Mouse (Mus musculus) naive thymus-derived CD4-positive, alpha-beta T cell, adult 2 months (primary cell): ENCODE data around the gene Tbxa2r.

Experiments
- DNase-seq: peaks from one replicate; pipeline ENCODE4 v3.0.0-alpha.2; 2011; ENCODE audit warnings: low read depth

The Tbxa2r gene

DNA sequence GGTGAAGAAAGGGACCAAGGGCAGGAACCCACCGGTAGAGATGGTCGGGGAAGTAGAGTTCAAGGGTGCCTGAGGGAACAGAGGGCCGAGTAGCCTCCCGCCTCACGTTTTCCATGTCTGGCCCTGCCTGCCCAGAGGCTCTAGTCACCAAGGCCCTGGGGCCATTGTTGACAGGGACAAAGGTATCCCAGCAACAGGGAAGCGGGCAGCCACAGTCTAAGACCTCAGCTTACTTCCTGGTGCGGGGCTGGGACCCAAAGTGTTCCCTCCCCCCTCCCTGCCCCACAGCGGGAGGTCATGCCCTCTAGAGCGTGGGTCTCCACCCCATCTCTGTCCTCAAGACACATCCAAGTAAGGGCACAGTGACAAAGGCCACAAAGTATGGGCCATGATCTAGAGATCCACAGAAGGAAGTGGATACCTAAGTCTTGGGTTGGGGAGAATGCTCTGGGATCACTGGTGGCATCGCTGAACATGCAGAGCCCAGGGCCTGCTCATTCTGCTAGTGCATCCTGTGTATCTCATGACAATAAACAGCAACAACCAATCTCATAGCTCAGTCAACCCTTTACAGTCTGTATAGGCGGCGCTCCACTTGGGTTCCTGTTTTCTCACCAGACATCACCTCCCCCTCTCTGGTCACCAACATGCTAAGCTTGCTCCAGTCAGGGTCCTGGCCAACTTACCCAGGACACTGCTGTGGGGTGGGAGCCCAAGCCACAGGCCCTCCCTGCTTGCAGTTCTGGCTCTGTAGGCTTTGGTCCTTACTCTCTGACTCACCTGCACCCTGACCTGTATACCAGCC, 37.3 kb downstream of the Tbxa2r start, which contains the start of gene 4930404N11Rik:
Gene 4930404N11Rik, minus strand, starts transcription at position 145 of the 805 bp plus-strand sequence.
- no peak for DNase-seq

DNA sequence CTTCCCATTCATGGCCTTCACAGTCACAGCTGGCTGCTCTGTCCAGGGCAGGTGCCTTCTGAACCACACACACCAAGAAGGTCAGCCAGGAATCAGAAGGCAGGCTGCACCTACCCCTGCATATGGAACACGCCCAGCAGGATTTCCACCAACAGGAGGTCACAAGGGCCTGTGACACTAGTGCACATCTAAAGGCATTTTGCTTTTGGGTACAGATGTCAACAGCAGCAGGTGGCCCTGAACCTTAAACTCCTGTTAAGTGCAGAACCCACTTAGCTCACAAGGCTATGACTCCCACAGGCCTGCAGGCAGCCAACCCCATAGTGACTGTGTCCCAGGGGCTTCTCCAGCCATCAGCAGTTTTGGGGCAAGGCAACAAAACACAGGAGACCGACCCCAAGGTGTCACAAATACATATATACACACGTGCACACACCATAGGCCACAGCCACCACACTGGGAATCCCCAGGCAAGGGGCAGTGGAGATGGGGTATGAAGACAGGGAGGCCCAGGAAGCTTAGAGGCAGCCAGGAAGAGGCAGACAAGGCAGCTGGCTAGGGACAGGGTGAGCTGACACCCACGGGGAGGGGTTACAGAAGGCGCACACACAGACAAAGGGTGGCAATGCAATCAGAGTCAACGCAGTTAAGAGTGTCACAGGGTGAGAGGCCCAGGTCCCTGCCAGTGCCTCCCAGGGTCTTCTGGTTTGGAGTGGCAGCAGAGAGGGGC, 38.1 kb downstream of the Tbxa2r start:
- DNase-seq: no peak

DNA sequence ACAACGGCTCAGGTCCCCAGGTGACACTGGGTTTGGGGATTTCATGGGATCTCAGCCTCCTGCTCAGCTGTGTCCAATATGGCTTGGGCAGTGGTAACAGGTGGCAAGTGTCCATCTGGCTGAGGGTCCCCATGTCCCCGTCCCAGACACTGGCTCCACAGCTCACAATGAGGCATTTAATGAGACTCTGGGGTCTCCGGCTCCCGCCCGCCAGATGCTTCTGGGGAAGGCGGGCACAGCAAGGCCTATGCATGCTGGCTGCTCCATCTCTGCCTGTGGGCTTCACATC, 38.6 kb downstream of the Tbxa2r start:
- DNase-seq: no peak

DNA sequence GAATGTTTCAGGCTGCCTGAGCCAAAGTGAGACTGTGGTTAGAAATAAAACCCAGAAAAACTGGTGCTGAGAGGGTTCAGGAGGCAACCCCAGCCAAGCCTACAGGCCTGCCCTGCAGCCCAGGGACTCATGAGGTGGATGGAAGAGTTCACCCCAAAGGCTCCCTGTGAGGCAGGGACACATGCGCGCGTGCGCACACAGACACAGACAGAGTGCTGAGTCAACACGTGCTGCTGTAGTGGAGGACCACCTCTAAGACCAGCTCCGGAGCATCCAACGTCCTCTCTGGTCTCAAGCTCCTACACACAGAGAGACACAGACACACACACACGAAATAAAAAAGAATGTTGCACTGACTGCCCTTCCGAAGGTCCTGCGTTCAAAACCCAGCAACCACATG, 46.8 kb downstream of the Tbxa2r start:
- no peak for DNase-seq

DNA sequence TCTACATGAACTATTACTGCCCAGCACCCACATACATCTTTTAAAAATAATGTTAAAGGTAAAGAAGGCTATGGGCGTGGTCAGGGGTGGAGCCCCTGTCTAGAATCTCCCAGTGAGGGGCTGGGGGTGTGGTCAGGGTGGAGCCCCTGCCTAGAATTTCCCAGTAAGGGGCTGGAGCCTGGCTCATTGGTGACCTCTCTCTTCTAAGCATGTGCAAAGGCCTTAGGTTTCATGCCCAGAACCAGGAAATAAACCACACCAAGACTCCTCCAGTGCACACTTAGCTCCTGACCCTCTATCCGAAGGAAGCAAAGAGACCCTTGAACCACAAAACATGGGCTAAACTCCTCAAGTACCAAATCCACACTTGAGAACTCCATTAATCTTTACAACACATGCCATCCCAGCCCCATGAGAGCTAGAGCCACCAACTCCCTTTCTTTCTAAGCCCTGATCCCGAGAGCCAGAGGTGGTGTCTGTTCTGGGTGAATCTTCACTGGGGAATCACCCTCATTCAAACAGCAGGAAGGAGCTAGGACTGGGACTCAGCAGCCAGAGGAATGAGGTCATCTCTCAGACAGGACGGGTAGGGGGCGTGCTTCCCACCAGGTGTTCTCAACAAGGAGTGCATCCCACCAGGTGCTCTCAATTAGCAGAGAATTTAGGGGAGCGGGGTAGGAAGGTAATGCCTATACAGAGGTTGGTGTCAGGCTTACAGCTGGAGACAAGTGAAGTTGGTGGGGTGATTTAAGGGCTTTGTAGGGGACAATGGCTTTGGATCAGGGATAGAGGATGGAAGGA, 48.2 kb downstream of the Tbxa2r start:
- DNase-seq: peak; percentile 38

DNA sequence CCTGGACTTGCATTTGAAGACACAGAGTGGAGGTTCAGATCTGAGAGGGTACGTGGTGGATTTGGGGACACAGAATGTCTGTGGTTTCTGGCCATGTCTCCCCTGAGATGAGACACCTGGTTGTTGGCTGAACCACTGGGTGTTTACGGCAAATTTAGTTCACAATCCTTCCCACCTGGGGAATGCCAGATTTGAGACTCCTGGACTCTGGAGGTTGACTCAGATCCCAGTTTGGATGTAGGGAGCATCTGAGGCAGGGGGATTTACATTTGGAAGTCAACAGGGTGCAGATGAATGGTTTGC, 48.8 kb downstream of the Tbxa2r start:
- DNase-seq: peak; percentile 46

DNA sequence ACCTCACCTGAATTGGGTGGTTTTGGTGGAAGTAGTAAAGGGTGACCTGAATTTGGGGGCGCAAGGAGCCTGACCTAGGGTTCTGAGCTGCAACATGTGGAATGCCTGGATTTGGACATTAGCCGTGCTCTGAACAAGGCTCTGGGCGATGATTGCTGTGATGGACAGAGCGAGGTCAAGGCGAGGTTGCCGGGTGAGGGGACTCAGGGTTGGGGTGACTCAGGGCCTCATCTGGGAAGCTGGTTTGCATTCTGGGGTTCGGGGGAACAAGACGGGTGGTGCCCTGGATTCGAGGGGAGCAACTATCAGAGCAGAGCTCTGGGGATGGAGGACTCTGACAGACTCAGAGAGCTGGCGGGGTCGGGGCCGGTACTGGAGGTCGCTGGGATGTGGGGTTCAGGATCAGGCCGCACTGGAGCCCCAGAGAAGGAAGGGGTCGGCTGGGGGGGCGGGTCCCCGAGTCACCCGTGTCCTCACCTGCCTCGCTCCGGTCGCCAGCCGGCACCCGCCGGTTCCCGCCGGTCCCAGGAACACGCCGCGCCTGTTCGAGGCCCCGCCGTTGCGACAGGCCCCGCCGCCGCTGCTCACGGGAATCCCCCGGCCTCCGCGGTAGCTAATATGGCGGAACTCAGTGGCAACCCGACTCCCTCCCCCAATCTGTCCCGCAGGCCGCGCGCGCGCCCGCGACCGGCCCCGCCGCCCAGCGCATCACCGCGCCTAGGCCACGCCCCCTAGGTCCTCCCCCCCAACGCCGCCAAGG, 49.4 kb downstream of the Tbxa2r start, which contains the start of gene Fzr1:
Gene Fzr1, minus strand, starts transcription at position 724 of the 760 bp plus-strand sequence.
- DNase-seq: no peak

DNA sequence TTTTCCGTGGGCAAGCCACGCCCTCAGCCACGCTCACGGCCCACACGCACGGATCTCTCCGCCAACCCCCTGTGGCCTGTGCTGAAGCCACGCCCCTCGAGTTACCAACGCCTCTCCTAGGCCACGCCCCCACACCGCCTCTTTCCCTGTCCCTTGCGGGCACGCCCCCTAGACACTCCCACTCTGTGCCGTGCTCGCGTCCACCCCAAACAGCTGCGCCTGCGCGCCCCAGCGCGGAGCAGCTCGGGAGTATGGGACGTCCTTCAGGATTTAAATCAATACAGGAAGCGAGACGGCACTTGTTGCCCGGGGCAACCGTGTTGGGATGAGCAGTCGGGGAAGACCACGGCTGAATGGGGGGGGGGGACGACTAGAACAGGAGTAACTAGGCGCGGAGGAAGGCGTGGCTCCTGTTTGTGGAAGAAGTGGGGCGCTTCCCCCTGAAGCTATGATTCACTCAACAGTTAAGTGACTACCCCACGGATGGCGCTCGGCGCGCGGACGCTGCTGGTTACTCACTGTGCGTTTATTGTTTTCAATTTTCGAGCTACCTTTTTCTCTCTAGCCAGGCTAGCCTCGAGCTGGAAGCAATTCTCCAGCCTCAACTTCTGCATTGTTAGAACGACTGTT, 50.1 kb downstream of the Tbxa2r start:
- peak; percentile 100 for DNase-seq

DNA sequence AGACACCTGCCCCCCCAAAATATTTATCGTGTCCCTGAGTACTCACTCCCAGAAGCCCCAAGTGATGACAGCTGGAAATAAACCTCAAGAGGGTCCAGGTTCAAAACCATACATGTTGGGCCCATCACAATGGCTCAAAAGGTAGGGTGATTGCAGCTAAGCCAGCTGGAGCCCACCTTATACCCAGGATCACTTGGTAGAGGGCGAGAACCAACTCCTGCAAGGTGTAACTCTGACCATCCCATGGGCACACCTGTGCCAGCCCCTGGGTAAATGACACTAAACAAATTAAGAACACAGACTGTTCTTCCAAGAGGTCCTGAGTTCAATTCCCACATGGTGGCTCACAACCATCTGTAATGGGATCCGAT, 50.6 kb downstream of the Tbxa2r start:
- DNase-seq: no peak

DNA sequence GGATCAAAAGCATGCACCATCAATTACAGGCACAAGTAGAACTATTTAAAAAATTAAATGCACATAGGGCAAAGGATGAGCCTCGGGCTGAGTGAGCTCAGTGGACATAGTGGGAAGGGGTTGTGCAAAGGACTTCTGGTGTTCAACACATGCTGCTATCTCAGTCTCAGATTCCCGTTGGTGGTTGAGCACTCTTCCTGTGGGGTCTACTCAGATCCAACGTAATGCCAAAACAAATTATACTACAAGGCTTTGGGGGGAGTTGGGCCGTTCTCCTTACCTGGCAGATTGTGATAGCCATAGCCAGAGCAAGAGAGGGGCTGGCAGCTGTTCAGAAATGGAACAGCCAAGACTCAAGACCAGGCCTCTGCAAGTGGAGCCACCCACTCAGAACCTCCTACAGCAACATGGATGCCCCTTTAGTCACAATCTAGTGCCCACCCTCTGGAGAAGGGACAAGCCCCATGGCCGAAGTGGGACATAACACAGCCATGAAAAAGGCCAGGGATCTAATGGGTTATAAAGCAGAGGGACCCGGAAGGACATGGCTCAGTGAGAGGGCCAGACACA, 51.4 kb downstream of the Tbxa2r start:
- no peak for DNase-seq

DNA sequence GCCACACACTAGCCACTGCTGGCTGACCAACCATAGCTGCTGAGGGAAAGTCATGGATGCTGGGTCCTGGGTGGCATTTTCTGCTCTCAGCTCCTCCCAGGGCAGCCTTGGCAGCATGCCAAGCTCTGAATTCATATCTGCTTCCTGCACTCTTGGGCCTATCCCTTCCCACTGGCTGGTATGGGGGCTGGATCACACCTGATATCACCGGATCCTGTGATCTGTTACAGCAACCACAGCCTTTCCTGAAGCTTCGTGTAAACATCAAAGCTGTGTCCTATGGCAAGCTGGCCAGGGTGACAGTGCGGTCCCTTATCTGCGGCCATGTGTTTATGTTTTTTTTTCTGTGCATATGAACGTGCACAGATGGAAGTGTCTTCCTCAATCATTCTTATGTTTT, 53.5 kb downstream of the Tbxa2r start:
- peak; percentile 57 for DNase-seq

DNA sequence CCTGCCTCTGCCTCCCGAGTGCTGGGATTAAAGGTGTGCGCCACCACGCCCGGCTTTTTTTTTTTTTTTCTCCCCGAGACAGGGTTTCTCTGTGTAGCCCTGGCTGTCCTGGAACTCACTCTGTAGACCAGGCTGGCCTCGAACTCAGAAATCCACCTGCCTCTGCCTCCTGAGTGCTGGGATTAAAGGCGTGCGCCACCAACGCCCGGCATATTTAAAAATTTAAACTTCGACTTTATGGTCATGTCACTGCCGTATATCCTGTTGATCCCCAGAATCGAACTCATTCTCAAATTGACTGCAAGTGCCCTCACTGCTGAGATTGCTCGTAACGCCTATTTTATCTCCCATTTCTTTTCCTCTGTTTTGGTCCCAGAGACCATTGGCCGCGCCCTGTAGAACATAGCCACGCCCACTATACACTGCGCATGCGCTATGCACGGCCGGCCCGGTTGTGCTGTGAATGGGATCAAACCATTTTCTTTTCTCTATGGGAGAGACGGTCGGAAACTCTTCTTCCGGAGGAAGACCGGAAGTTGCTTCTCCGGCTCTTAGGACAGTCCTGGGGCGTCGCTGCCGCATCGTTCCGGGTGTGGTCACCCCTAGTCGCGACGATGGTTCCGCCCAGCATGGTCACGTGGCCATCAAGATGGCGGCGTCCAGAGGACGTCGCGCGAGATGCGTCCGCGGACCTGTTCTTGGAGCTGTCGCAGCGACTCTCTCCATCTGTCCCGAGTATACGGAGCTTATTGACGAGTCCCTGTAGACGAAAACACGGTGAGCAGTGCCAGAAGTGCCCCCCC, 55.5 kb downstream of the Tbxa2r start, which contains the start of the genes Dohh and Gm48551:
Gene Dohh, plus strand, starts transcription at position 627 of the 803 bp plus-strand sequence.
Gene Gm48551, plus strand, starts transcription at position 665 of the 803 bp plus-strand sequence.
- peak; percentile 97 for DNase-seq

DNA sequence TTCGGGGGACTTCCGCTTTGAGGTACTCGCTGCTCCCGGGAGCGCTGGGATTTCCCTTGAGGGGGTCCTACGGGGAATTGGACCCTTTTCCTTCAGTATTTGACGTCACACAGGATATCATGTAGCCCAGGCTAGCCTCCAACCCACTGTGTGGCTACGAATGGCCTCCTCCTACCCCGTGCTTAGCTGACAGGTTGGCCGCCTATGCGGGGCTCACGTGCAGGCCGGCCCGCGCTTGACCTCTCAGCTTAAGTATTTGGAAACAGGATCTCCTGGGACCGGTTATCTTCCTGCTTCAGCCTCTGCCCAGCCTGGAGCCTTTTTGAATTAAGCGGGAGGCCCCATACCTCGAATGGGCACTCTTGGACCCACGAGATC, 56.1 kb downstream of the Tbxa2r start:
- DNase-seq: no peak
